ENCODE assay signal across 8 mouse cellular contexts in genomic region chr3:89392871-89393311, GRCm38 (mm10). TPM values are rescaled to one million over a fixed set of nuclear protein-coding genes. Genes with fewer than 3 reads are reported as not detected.
DNase-seq lines count a peak whose midpoint lies in the region; ATAC-seq lines count a peak whose summit lies in the region.

No protein-coding gene starts in this region.

- peaks cover 29% of the 10 kb centered on the region for H3K27me3 ChIP-seq in embryonic facial prominence, embryonic 13.5 days
- H3K27me3 ChIP-seq in hindbrain, embryonic 14.5 days (ENCODE audit: control insufficient read depth, insufficient read depth, low read length) = peaks cover 31% of the 10 kb centered on the region
- no peaks in the 10 kb centered on the region; the same call in 1 of the 2 replicates for H3K27me3 ChIP-seq in liver, embryonic 11.5 days (replicated peaks; ENCODE audit: control insufficient read depth, insufficient read depth, low read length)
- H3K27me3 ChIP-seq in neural tube, embryonic 13.5 days = peaks cover 32% of the 10 kb centered on the region

- WGBS in embryonic facial prominence, embryonic 13.5 days = under 1% methylated on average over 20 of the region's 24 CpGs
- WGBS in hindbrain, embryonic 14.5 days = 2% methylated on average over 18 of the region's 24 CpGs
- WGBS in liver, embryonic 11.5 days = under 1% methylated on average over 23 of the region's 24 CpGs
- WGBS in neural tube, embryonic 13.5 days = 0% methylated on average over 18 of the region's 24 CpGs

- DNase-seq in adrenal gland, adult (ENCODE audit: inconsistent age in 2 of 2, low spot score in 1 of 2) = peak; percentile 71 to 86
- no peak for DNase-seq in adrenal gland, adult 8-10 months
- DNase-seq in MN1 (ENCODE audit: low spot score) = peak; percentile 43
- no peak for DNase-seq in hindbrain, embryonic 14.5 days (ENCODE audit: low spot score)
- DNase-seq in liver, embryonic 11.5 days (ENCODE audit: low spot score) = peak; percentile 59
- no peak for DNase-seq in frontal cortex, postnatal 36 days (ENCODE audit: low spot score in 2 of 2)

- H3K36me3 ChIP-seq in embryonic facial prominence, embryonic 13.5 days = no peaks in the 10 kb centered on the region
- no peaks in the 10 kb centered on the region for H3K36me3 ChIP-seq in hindbrain, embryonic 14.5 days (replicated peaks; ENCODE audit: control insufficient read depth, insufficient read depth)
- H3K36me3 ChIP-seq in liver, embryonic 11.5 days (ENCODE audit: control insufficient read depth, insufficient read depth, low read length) = no peaks in the 10 kb centered on the region
- H3K36me3 ChIP-seq in neural tube, embryonic 13.5 days = no peaks in the 10 kb centered on the region

- peak overlapping the region; percentile 94 for H3K4me2 ChIP-seq in embryonic facial prominence, embryonic 13.5 days
- H3K4me2 ChIP-seq in hindbrain, embryonic 14.5 days (replicated peaks) = peak overlapping the region; percentile 100
- H3K4me2 ChIP-seq in liver, embryonic 11.5 days = peak overlapping the region; percentile 99
- peak overlapping the region; percentile 99 for H3K4me2 ChIP-seq in neural tube, embryonic 13.5 days

- peak overlapping the region; percentile 56 for H3K4me3 ChIP-seq in embryonic facial prominence, embryonic 13.5 days
- peak overlapping the region; percentile 48 for H3K4me3 ChIP-seq in hindbrain, embryonic 14.5 days (replicated peaks; ENCODE audit: low read length)
- peak overlapping the region; percentile 64 for H3K4me3 ChIP-seq in liver, embryonic 11.5 days (ENCODE audit: low read depth, low read length)
- H3K4me3 ChIP-seq in neural tube, embryonic 13.5 days = peak overlapping the region; percentile 51

- H3K27ac ChIP-seq in embryonic facial prominence, embryonic 13.5 days = peak overlapping the region; percentile 62; the same call in 1 of the 2 replicates
- H3K27ac ChIP-seq in hindbrain, embryonic 14.5 days = no peak overlapping the region
- peak overlapping the region; percentile 43; the same call in 1 of the 2 replicates for H3K27ac ChIP-seq in liver, embryonic 11.5 days (ENCODE audit: low read depth, low read length)
- no peak overlapping the region for H3K27ac ChIP-seq in neural tube, embryonic 13.5 days (replicated peaks)

- no peak for ATAC-seq in embryonic facial prominence, embryonic 13.5 days (ENCODE audit: insufficient number of reproducible peaks, insufficient read depth, low FRiP score, low TSS enrichment, low read depth)
- no peak for ATAC-seq in hindbrain, embryonic 14.5 days (ENCODE audit: low FRiP score)
- no peak for ATAC-seq in liver, embryonic 11.5 days (replicated peaks; ENCODE audit: low FRiP score)
- no peak for ATAC-seq in neural tube, embryonic 13.5 days (ENCODE audit: low read depth)

- no peaks in the 10 kb centered on the region for H3K9me3 ChIP-seq in embryonic facial prominence, embryonic 13.5 days
- no peaks in the 10 kb centered on the region for H3K9me3 ChIP-seq in hindbrain, embryonic 14.5 days (ENCODE audit: control insufficient read depth, low read length)
- no peaks in the 10 kb centered on the region for H3K9me3 ChIP-seq in liver, embryonic 11.5 days (ENCODE audit: control insufficient read depth, low read length)
- H3K9me3 ChIP-seq in neural tube, embryonic 13.5 days = no peaks in the 10 kb centered on the region

- peaks cover 59% of the 10 kb centered on the region for H3K4me1 ChIP-seq in embryonic facial prominence, embryonic 13.5 days
- H3K4me1 ChIP-seq in hindbrain, embryonic 14.5 days (replicated peaks; ENCODE audit: control insufficient read depth, insufficient read depth, low read length) = peaks cover 48% of the 10 kb centered on the region
- H3K4me1 ChIP-seq in liver, embryonic 11.5 days (replicated peaks; ENCODE audit: control insufficient read depth, insufficient read depth, low read length) = peaks cover 45% of the 10 kb centered on the region
- peaks cover 73% of the 10 kb centered on the region for H3K4me1 ChIP-seq in neural tube, embryonic 13.5 days (replicated peaks)

- H3K9ac ChIP-seq in embryonic facial prominence, embryonic 13.5 days = peak overlapping the region; percentile 68
- H3K9ac ChIP-seq in hindbrain, embryonic 14.5 days = peak overlapping the region; percentile 71; the same call in 1 of the 2 replicates
- H3K9ac ChIP-seq in liver, embryonic 11.5 days (ENCODE audit: low read depth, low read length) = peak overlapping the region; percentile 61
- peak overlapping the region; percentile 71; the same call in 1 of the 2 replicates for H3K9ac ChIP-seq in neural tube, embryonic 13.5 days

RNA-seq across cellular contexts. Expression of gene Zbtb7b, which starts 1.7 kb away (rescaled TPM):
- total RNA-seq in adrenal gland, adult 8-10 months (2022) = 10 to 100 TPM; 59.9 to 98.9 (median 77.9) TPM
- 1.7 and 2.1 TPM in 2 replicates for polyA plus RNA-seq in embryonic facial prominence, embryonic 13.5 days (2015; fragmentation: Nextera tagmentation; extraction: Ambion mirVana)
- 0.46 and 1.1 TPM in 2 replicates for polyA plus RNA-seq in hindbrain, embryonic 14.5 days (2014; fragmentation: Nextera tagmentation; extraction: Ambion mirVana)
- polyA plus RNA-seq in liver, embryonic 11.5 days (2014; fragmentation: Nextera tagmentation; extraction: Ambion mirVana) = 1.5 and 2.1 TPM in 2 replicates
- 0.54 and 0.68 TPM in 2 replicates for polyA plus RNA-seq in neural tube, embryonic 13.5 days (2015; fragmentation: Nextera tagmentation; extraction: Ambion mirVana)

RNA-seq across cellular contexts. Expression of gene Lenep, which starts 9.7 kb away (rescaled TPM):
- total RNA-seq in adrenal gland, adult 8-10 months (2022) = 1 to 10 TPM in 2 of 4 experiments, under 1 TPM in 1, not detected in 1; 0.22 to 3.1 (median 1.3) TPM
- not detected in 2 replicates for polyA plus RNA-seq in embryonic facial prominence, embryonic 13.5 days (2015; fragmentation: Nextera tagmentation; extraction: Ambion mirVana)
- polyA plus RNA-seq in hindbrain, embryonic 14.5 days (2014; fragmentation: Nextera tagmentation; extraction: Ambion mirVana) = not detected in 2 replicates
- not detected in 2 replicates for polyA plus RNA-seq in liver, embryonic 11.5 days (2014; fragmentation: Nextera tagmentation; extraction: Ambion mirVana)
- polyA plus RNA-seq in neural tube, embryonic 13.5 days (2015; fragmentation: Nextera tagmentation; extraction: Ambion mirVana) = 0.84 and 2.6 TPM in 2 replicates

RNA-seq across cellular contexts. Expression of gene Flad1, which starts 18.8 kb away (rescaled TPM):
- total RNA-seq in adrenal gland, adult 8-10 months (2022) = 10 to 100 TPM; 25.7 to 39.9 (median 33.0) TPM
- 29.4 and 29.5 TPM in 2 replicates for polyA plus RNA-seq in embryonic facial prominence, embryonic 13.5 days (2015; fragmentation: Nextera tagmentation; extraction: Ambion mirVana)
- polyA plus RNA-seq in hindbrain, embryonic 14.5 days (2014; fragmentation: Nextera tagmentation; extraction: Ambion mirVana) = 30.8 and 33.4 TPM in 2 replicates
- 34.3 and 37.8 TPM in 2 replicates for polyA plus RNA-seq in liver, embryonic 11.5 days (2014; fragmentation: Nextera tagmentation; extraction: Ambion mirVana)
- polyA plus RNA-seq in neural tube, embryonic 13.5 days (2015; fragmentation: Nextera tagmentation; extraction: Ambion mirVana) = 30.7 and 33.2 TPM in 2 replicates

RNA-seq across cellular contexts. Expression of gene Cks1b, which starts 25.3 kb away (rescaled TPM):
- 10 to 100 TPM; 20.3 to 33.2 (median 27.4) TPM for total RNA-seq in adrenal gland, adult 8-10 months (2022)
- 513 and 525 TPM in 2 replicates for polyA plus RNA-seq in embryonic facial prominence, embryonic 13.5 days (2015; fragmentation: Nextera tagmentation; extraction: Ambion mirVana)
- polyA plus RNA-seq in hindbrain, embryonic 14.5 days (2014; fragmentation: Nextera tagmentation; extraction: Ambion mirVana) = 94.0 and 99.4 TPM in 2 replicates
- polyA plus RNA-seq in liver, embryonic 11.5 days (2014; fragmentation: Nextera tagmentation; extraction: Ambion mirVana) = 498 and 502 TPM in 2 replicates
- polyA plus RNA-seq in neural tube, embryonic 13.5 days (2015; fragmentation: Nextera tagmentation; extraction: Ambion mirVana) = 110 and 144 TPM in 2 replicates

RNA-seq across cellular contexts. Expression of gene Shc1, which starts 25.4 kb away (rescaled TPM):
- total RNA-seq in adrenal gland, adult 8-10 months (2022) = 100 to 1,000 TPM; 108 to 136 (median 122) TPM
- polyA plus RNA-seq in embryonic facial prominence, embryonic 13.5 days (2015; fragmentation: Nextera tagmentation; extraction: Ambion mirVana) = 91.4 and 93.3 TPM in 2 replicates
- polyA plus RNA-seq in hindbrain, embryonic 14.5 days (2014; fragmentation: Nextera tagmentation; extraction: Ambion mirVana) = 12.1 and 13.9 TPM in 2 replicates
- polyA plus RNA-seq in liver, embryonic 11.5 days (2014; fragmentation: Nextera tagmentation; extraction: Ambion mirVana) = 72.8 and 75.6 TPM in 2 replicates
- polyA plus RNA-seq in neural tube, embryonic 13.5 days (2015; fragmentation: Nextera tagmentation; extraction: Ambion mirVana) = 41.8 and 45.1 TPM in 2 replicates

Comparison
In these comparisons a context has a peak if more than half of its experiments do, and no peak if none do; other contexts are left out.
1. DNase-seq: peak in adrenal gland, adult (2 of 2), MN1 (single experiment) and liver, embryonic 11.5 days (single experiment); none in adrenal gland, adult 8-10 months (single experiment), hindbrain, embryonic 14.5 days (single experiment) and frontal cortex, postnatal 36 days (0 of 2).
2. H3K27ac ChIP-seq: peak in embryonic facial prominence, embryonic 13.5 days (single experiment) and liver, embryonic 11.5 days (single experiment); none in hindbrain, embryonic 14.5 days (single experiment) and neural tube, embryonic 13.5 days (single experiment).
3. Peak in every context shown above with its lines, with median percentiles within 50 percentile points of each other: H3K4me2 ChIP-seq, H3K4me3 ChIP-seq and H3K9ac ChIP-seq.